Mouse (Mus musculus) heart, postnatal 14 days (tissue): ENCODE data around the gene Bpifb3. TPM values are rescaled to one million over a fixed set of nuclear protein-coding genes. Genes with fewer than 3 reads are reported as not detected.

Source experiments
- total RNA-seq, 2 experiments: library from RNA; stranded (reverse); gene quantifications; 2 replicates each; pipeline ENCODE4 v1.2.3; 2021

The Bpifb3 gene
- total RNA-seq, 2 experiments from 2014 or later, result not detected

Other genes starting within 250 kb of the Bpifb3 start
- gene Dnmt3c, start 221.6 kb upstream of the Bpifb3 start, total RNA-seq, result not detected
- gene Mapre1, start 177.0 kb upstream of the Bpifb3 start, total RNA-seq, result 10 to 100 TPM; 70.1 to 86.8 TPM
- not detected for gene Efcab8, start 138.3 kb upstream of the Bpifb3 start, total RNA-seq
- gene Sun5, start 47.1 kb upstream of the Bpifb3 start, total RNA-seq, result not detected
- not detected for gene Bpifb2, start 43.2 kb upstream of the Bpifb3 start, total RNA-seq
- gene Bpifb6, start 17.8 kb upstream of the Bpifb3 start, total RNA-seq, result not detected
- not detected for gene Bpifb4, start 20.0 kb downstream of the Bpifb3 start, total RNA-seq
- gene Bpifa6, start 56.7 kb downstream of the Bpifb3 start, total RNA-seq, result not detected
- not detected for gene Bpifa2, start 90.0 kb downstream of the Bpifb3 start, total RNA-seq
- gene Bpifa3, start 212.1 kb downstream of the Bpifb3 start, total RNA-seq, result not detected
- 1 to 10 TPM in 1 of 2 experiments, not detected in 1; 8.4 TPM for gene Bpifa1, start 224.7 kb downstream of the Bpifb3 start, total RNA-seq
- gene Bpifa5, start 244.4 kb downstream of the Bpifb3 start, total RNA-seq, result not detected